Mouse (Mus musculus): Measurements from ENCODE around the gene Sbno2.
A peak's percentile ranks its signal among the peaks of the same experiment; 100 is the strongest.

Gene Sbno2

DNA sequence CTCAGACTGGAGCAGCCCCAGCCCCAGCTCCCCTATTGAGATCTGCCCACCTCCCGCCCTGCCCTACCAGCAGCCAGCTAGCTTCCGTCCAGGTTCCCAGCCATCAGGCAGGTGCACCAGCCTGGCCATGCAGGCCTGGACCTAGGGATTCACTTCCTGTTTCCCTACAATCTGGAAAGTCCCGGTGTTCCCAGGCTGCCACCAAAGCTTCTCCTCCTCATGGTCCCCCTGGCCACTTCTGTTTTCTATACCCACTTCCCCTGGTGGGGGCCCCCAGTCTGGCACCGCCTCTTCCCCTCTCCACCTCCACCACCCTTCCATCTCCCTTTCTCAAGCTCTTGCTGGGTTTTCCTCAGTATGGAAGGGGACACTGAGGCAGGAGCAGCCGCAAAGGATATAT, at the start of gene Sbno2:
Sbno2 (minus strand) TSS at position 112 of the 400 bp plus-strand sequence.
- peak; percentile 52 to 59 for DNase-seq

DNA sequence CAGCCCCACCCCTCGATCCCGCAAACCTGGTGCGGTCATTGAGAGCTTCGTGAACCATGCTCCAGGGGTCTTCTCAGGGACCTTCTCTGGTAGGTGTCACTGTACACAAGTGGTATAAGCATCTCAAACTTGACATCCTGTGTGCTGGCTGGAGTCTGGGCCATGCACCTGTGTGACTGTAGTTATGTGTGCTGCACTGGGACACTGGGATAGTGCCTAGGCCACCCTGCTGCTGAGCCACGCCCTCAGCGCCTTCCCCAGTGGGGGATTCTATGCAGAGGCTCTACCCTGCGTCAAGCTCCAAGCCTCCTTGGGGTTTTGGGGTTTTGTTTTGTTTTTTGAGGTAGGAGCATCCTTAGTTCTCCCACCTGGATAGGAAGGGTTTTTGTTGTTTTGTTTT, 49.0 kb upstream of the Sbno2 start:
- DNase-seq = no peak

DNA sequence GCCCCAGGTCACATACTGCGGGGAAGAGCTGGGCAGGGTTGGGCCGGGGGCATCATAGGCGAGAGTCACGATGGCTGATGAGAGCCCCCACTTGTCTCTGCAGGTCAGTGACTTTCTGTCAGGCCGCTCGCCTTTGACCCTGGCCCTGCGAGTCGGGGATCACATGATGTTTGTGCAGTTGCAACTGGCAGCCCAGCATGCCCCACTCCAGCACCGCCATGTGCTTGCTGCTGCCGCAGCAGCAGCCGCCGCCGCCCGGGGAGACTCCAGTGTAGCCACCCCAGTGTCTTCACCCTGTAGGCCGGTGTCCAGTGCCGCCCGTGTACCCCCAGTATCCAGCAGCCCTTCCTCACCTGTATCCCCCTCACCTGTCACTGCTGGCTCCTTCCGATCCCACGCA, 48.3 kb upstream of the Sbno2 start:
- no peak for DNase-seq

DNA sequence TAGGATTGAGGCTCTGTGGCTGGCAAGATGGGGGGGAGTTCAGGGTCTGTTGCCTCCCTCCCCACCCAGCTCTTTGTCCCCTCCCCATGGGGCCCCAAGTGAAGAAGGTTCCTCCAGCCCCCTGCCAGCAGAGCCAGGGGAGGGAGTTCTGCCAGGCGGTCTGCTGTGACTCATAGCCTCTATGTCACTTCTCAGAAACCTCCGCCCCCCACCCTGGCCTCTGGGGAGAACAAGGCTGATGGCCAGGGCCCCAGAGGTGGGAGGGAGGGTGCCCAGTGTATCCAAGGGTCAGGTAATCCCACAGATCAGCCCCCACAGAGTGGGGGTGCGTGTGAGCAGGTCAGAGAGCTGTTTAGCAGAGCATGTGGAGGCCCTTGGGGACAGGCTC, 47.5 kb upstream of the Sbno2 start:
- peak; percentile 71 to 79 for DNase-seq

- DNase-seq = peak; percentile 74 to 88
These were observed 46.9 kb upstream of the Sbno2 start for GRCm38 (mm10) chr10:80152071-80152872.

- DNase-seq = peak; percentile 85 to 89
These were observed 46.1 kb upstream of the Sbno2 start for GRCm38 (mm10) chr10:80151211-80152034.

GRCm38 (mm10) chr10:80150226-80151210, 45.1 kb upstream of the Sbno2 start:
- DNase-seq = peak; percentile 72 to 85

GRCm38 (mm10) chr10:80149291-80150225, 44.2 kb upstream of the Sbno2 start:
- peak; percentile 98 to 100 for DNase-seq

- DNase-seq = peak; percentile 97
These were observed 43.4 kb upstream of the Sbno2 start for GRCm38 (mm10) chr10:80148610-80149290.

DNA sequence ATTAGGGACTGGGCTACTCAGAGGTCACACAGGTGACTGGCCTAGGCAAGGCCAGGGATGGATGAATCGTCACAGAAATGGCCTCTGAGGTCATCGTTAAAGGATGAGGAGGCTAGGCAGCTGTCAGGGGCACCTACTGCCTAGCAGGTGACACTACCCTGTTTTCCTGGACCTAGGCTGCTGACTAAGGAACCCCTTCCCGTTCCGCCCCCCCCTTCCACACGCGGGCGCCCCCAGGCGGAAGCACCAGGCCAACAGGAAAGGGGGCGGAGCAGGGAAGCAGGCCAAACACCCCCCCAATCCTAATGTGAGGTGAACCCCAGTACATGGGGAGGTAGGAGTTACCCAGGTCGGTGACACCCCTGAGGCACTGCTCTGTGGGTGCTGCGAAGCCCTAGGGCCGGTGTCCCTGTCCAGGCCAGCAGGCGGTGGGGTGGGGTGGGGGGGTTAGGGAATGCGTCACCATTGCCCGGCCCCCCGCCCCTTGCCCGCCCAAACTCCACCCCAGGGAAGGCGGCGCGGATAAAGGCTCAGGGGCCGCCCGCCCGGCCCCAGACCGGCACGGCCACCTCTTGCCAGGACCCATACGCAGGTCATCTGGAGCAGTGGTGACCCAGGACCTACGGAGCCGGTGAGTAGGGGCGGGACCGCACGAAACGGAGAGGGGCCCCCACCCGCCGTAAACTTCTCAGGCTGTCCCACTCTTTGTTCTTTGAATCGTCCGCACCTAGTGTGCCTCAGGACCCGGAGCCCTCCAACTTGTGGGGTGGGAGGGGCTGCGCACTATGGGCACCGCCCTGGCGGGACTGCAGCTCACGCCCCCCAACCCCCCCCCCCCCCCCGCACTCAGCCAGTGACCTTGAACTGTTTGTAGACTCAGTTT, 42.6 kb upstream of the Sbno2 start, which contains the start of gene Midn:
Midn (plus strand) TSS at position 554 of the 883 bp plus-strand sequence.
- DNase-seq = peak; percentile 90 to 92

GRCm38 (mm10) chr10:80147146-80147718, 41.9 kb upstream of the Sbno2 start:
- DNase-seq = peak in 1 of 2 experiments; percentile 41

DNA sequence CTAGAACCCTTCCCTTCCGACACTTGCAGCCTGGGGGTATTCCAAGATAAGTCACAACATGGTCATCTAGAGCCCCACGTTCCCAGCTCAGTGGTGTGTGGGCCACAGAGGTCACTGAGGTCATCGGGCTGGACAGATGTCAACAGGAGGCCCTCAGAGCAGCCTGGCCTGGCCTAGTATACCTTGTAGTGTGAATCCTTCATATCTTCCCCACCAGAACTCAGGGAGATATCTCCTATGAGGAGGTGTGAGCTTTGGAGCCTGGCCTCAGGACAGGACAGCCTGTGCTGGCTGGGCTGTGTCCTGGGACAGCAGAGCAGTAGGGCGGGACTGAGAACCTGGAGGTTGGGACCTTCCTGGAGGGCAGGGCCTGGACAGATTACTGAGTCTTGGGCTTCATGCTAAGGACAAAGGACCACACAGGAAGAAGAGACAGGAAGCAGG, 41.2 kb upstream of the Sbno2 start:
- peak in 1 of 2 experiments; percentile 40 for DNase-seq

- DNase-seq = peak; percentile 59 to 82
These were observed 40.5 kb upstream of the Sbno2 start for GRCm38 (mm10) chr10:80145896-80146295.

DNA sequence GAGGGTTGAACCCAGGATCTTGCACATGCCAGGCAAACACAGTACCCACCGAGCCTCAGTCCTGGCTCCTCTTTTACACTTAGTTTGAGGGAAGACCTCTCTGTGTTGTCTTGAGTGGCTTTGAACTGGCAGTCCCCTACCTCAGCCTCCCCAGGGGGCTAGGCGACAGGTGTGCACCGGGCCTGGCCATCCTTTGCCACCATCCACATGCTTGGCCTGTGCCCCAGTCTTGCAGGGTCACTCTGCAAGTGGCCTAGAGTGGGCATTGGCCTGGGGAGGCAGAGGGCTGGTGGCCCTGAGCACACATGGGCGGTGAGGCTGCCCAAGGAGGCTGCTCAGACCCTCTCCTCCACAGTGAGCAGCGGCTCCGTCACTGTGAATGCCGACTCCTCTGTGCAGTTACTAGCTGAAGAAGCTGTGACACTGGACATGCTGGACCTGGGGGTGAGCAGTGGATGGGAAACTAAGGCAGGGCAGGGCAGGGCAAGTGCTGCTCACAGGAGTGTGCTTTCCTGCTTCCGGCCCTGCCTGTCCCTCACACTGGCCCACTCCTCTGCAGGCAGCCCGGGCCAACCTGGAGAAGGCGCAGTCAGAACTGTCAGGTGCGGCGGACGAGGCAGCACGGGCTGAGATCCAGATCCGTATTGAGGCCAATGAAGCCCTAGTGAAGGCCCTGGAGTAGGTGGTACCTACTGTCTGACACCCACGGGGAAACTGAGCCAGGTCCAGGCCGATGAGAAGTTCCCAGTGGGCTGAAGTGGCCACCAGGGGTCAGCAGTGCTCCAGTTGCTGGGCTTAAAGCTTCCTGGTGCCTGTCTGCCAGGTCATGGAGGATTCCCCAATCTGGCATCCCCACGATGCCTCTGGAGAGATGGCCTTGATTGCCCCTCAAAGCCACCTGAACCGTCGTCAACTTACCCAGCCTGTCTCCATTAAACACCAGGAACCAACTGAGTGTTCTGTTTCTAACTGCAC, 39.8 kb upstream of the Sbno2 start:
- DNase-seq = peak; percentile 80 to 86

DNA sequence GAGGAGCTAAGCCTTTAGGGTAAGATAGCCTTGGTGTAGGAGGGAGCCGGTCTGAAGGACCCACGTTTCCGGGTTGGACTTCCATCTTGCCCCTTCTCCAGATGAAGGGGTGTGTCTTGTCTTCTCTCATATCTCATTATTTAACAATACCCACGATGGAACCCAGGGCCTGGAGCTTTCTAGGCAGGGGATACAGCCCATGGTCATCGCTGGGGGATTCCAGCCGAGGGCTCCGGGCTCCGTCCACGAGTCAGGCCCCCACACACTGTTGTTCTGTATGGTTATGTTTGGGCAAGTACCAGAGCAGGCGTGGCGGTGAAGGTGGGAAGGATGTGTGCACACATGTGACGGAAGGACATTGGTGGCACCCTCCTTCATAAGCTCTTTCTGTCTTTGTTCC, 38.8 kb upstream of the Sbno2 start:
- peak in 1 of 2 experiments; percentile 25 for DNase-seq

- DNase-seq = no peak
These were observed 38.3 kb upstream of the Sbno2 start for GRCm38 (mm10) chr10:80143664-80144063.

DNA sequence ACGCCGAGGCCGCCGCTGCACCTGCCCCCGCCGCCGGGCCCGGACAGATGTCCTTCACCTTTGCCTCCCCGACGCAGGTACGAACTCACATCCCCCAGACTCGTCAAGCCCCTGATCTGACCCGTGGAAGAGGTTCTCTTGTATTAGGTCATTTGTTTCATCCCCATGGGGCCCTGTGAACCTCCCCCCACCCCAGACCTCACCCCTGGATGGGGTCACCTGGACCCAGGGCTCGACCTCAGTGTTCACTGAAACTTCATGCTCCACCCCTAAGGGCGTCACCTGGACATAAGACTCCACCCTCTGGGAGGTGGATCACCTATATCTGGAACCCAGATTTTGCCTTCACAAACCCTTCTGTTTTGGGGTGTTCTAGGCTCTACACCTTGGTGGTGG, 37.2 kb upstream of the Sbno2 start:
- no peak for DNase-seq
